ENCODE assay signal across 10 mouse cellular contexts in genomic region chr11:45174811-45175798, GRCm38 (mm10).
DNase-seq lines count a peak whose midpoint lies in the region.
"Had no signal": no experiment of that assay in that cellular context is flagged by ENCODE, and none has a peak within 500 bp of the region (broad histone marks: within the 10 kb centered on the region; RNA-seq: fewer than 3 reads in every experiment).

No protein-coding gene starts in this region.

- peak; percentile 16 for DNase-seq in adrenal gland, adult 2 months
- DNase-seq in adrenal gland, postnatal 25 days = no peak
- DNase-seq in 3134 (ENCODE audit: extremely low read depth, insufficient read length, low spot score) = peak; percentile 9
- DNase-seq in heart, adult 9 months (ENCODE audit: low spot score in 2 of 2) = peak; percentile 69 to 78
- peak; percentile 19 to 29 for DNase-seq in kidney, postnatal 4 days
- no peak for DNase-seq in frontal cortex, postnatal 36 days (ENCODE audit: low spot score in 2 of 2)
- no peak for DNase-seq in left cerebral cortex, postnatal 4 days
- no peak for DNase-seq in cerebellum, adult 11-12 months
- DNase-seq: cerebellum, adult 2 months; spleen, adult 18-20 months had no signal

- intact Hi-C loops in left cerebral cortex, postnatal 4 days (cut with DNase I) = no loop called here

Comparison
In these comparisons a context has a peak if more than half of its experiments do, and no peak if none do; other contexts are left out.
1. DNase-seq: peak in adrenal gland, adult 2 months (single experiment), 3134 (single experiment), heart, adult 9 months (2 of 2) and kidney, postnatal 4 days (2 of 2); none in adrenal gland, postnatal 25 days (single experiment), frontal cortex, postnatal 36 days (0 of 2), left cerebral cortex, postnatal 4 days (single experiment) and cerebellum, adult 11-12 months (single experiment).